Mouse (Mus musculus) CH12.LX (cell line): ENCODE measurements at regions not wholly inside any gene's neighbourhood (a gene's known extent, or its start where the extent isn't known, plus 50 kb on each side); places are given as distances from the start of the nearest gene placed in this dataset.

Experiments used
- DNase-seq: peaks from one replicate; pipeline ENCODE4 v3.0.0-alpha.2; 2013; ENCODE audit errors: extremely low read depth
- H3K27ac ChIP-seq: 2 replicates; pipeline ENCODE4 v1.5.1; 2012; ENCODE audit warnings: low read depth, mild to moderate bottlenecking, control low read depth, moderate library complexity; ENCODE audit not compliant: insufficient read depth
- H3K27me3 ChIP-seq: replicated peaks from 2 replicates; pipeline ENCODE3; 2012; ENCODE audit warnings: inconsistent platforms
- H3K36me3 ChIP-seq, 2 experiments: replicated peaks in 1 of 2; 2 replicates each; pipeline versions ENCODE3 to v1.6.1; 2012; ENCODE audit warnings: inconsistent platforms in 1 of 2, low read length in 1 of 2, mild to moderate bottlenecking in 1 of 2, mixed read lengths in 1 of 2, moderate library complexity in 1 of 2; ENCODE audit not compliant: control insufficient read depth in 1 of 2, insufficient read depth in 1 of 2
- H3K4me1 ChIP-seq, 2 experiments: 2 replicates each; pipeline ENCODE4 v1.6.1; 2012; ENCODE audit warnings: inconsistent platforms in 1 of 2, moderate library complexity in 1 of 2; ENCODE audit not compliant: insufficient read depth in 2 of 2, control insufficient read depth in 1 of 2
- H3K4me2 ChIP-seq: 2 replicates; pipeline ENCODE4 v1.6.1; 2012; ENCODE audit warnings: low read depth, mild to moderate bottlenecking, control low read depth; ENCODE audit not compliant: poor library complexity, insufficient read depth, severe bottlenecking
- H3K4me3 ChIP-seq, 3 experiments: fragments of 150-350 bp in 1 of 3; sonication (generic) in 1 of 3; replicated peaks in 1 of 3; 2 replicates each; pipeline versions ENCODE3 to v1.5.1; 2011 to 2012; ENCODE audit warnings: low read depth in 2 of 3, low read length in 2 of 3, mild to moderate bottlenecking in 2 of 3, moderate library complexity in 2 of 3, control low read depth in 1 of 3, improper control_type of control experiment in 1 of 3, inconsistent platforms in 1 of 3, mixed read lengths in 1 of 3; ENCODE audit not compliant: poor library complexity in 1 of 3
- H3K79me2 ChIP-seq: replicated peaks from 2 replicates; pipeline ENCODE4 v1.6.1; 2012; ENCODE audit warnings: mild to moderate bottlenecking, moderate library complexity; ENCODE audit not compliant: control insufficient read depth, poor library complexity, insufficient read depth, severe bottlenecking; ENCODE audit errors: extremely low read depth
- H3K9ac ChIP-seq: 2 replicates; pipeline ENCODE4 v1.6.1; 2012; ENCODE audit warnings: low read depth, mild to moderate bottlenecking, control low read depth, moderate library complexity; ENCODE audit not compliant: insufficient read depth
- H3K9me3 ChIP-seq: replicated peaks from 2 replicates; pipeline ENCODE3; 2012; ENCODE audit warnings: low read length, inconsistent platforms, mixed read lengths
- CTCF ChIP-seq, 2 experiments: IDR thresholded peaks in 1 of 2; conservative IDR thresholded peaks in 1 of 2; 2 replicates each; pipeline ENCODE4 v1.5.1; 2011 to 2012; ENCODE audit warnings: low read depth in 2 of 2, low read length in 2 of 2, improper control_type of control experiment in 1 of 2, inconsistent platforms in 1 of 2, mild to moderate bottlenecking in 1 of 2, moderate library complexity in 1 of 2
- E2F4 ChIP-seq: IDR thresholded peaks from 2 replicates; pipeline ENCODE4 v1.6.1; 2011; ENCODE audit warnings: low read depth, low read length, improper control_type of control experiment; ENCODE audit not compliant: insufficient replicate concordance
- ELF1 ChIP-seq: IDR thresholded peaks from 2 replicates; pipeline ENCODE4 v1.6.1; 2014; ENCODE audit warnings: low read depth, mild to moderate bottlenecking, inconsistent platforms, low read length, improper control_type of control experiment
- ETS1 ChIP-seq: conservative IDR thresholded peaks from 2 replicates; pipeline ENCODE4 v1.6.1; 2012; ENCODE audit warnings: low read depth, mild to moderate bottlenecking, inconsistent platforms, low read length, improper control_type of control experiment, moderate library complexity
- JUND ChIP-seq: conservative IDR thresholded peaks from 2 replicates; pipeline ENCODE4 v1.6.1; 2011; ENCODE audit warnings: low read depth, low read length, improper control_type of control experiment
- MAX ChIP-seq: IDR thresholded peaks from 2 replicates; pipeline ENCODE4 v1.6.1; 2011; ENCODE audit warnings: low read length, improper control_type of control experiment
- NELFE ChIP-seq: IDR thresholded peaks from 2 replicates; pipeline ENCODE4 v1.6.1; 2011; ENCODE audit warnings: low read depth, low read length, improper control_type of control experiment
- NRF1 ChIP-seq: IDR thresholded peaks from 2 replicates; pipeline ENCODE4 v1.6.1; 2014; ENCODE audit warnings: low read depth, mild to moderate bottlenecking, inconsistent platforms, low read length, improper control_type of control experiment, moderate library complexity
- PAX5 ChIP-seq: IDR thresholded peaks from 2 replicates; pipeline ENCODE4 v1.6.1; 2012; ENCODE audit warnings: low read length, inconsistent platforms, mixed read lengths
- RAD21 ChIP-seq: IDR thresholded peaks from 2 replicates; pipeline ENCODE4 v1.6.1; 2011; ENCODE audit warnings: low read depth, mild to moderate bottlenecking, low read length, improper control_type of control experiment, moderate library complexity
- SMC3 ChIP-seq: IDR thresholded peaks from 2 replicates; pipeline ENCODE4 v1.6.1; 2011; ENCODE audit warnings: low read depth, low read length, improper control_type of control experiment
- TBP ChIP-seq: conservative IDR thresholded peaks from 2 replicates; pipeline ENCODE4 v1.6.1; 2011; ENCODE audit warnings: low read depth, low read length, improper control_type of control experiment
- USF1 ChIP-seq: IDR thresholded peaks from 2 replicates; pipeline ENCODE4 v1.6.1; 2014; ENCODE audit warnings: low read depth, mild to moderate bottlenecking, inconsistent platforms, low read length, improper control_type of control experiment
- ZC3H11A ChIP-seq: IDR thresholded peaks from 2 replicates; pipeline ENCODE4 v1.6.1; 2012; ENCODE audit warnings: low read depth, mild to moderate bottlenecking, inconsistent platforms, low read length, improper control_type of control experiment
- dilution Hi-C: fragments of 300-500 bp; cut with MboI; formaldehyde crosslinking; loops from 2 replicates; pipeline ENCODE4 v1.14.3; 2020; ENCODE audit warnings: low sequenced_read_pairs; ENCODE audit not compliant: extremely low pct_unique_long_range_greater_than_20kb, extremely low pct_ligation_motif_present
- in situ Hi-C: fragments of 300-500 bp; cut with MboI; formaldehyde crosslinking; loops from 3 replicates; pipeline ENCODE4 v1.14.3; 2019; ENCODE audit warnings: low sequenced_read_pairs, low pct_ligation_motif_present, low pct_unique_long_range_greater_than_20kb, mixed read lengths

- in situ Hi-C loops, result no loop called here
- DNase-seq, result peak; percentile 24
- TF ChIP-seq SMC3, result peak; percentile 34
- TF ChIP-seq CTCF (conservative IDR thresholded peaks at IDR 0.05 in 1 of 2, IDR thresholded peaks at IDR 0.05 in 1 of 2; ENCODE audit: low read depth in 2 of 2, low read length in 2 of 2), result peak; percentile 51 to 56
- TF ChIP-seq ETS1, result no peak
- TF ChIP-seq RAD21, result peak; percentile 7
- no peak for TF ChIP-seq NELFE
- TF ChIP-seq MAX, result no peak
- TF ChIP-seq ZC3H11A, result no peak
Observed at GRCm38 (mm10) chr3:17834706-17835105, 113.5 kb upstream of the Cypt12 start.

GRCm38 (mm10) chr3:17847609-17848008 is 100.6 kb upstream of the Cypt12 start:
- in situ Hi-C loops, result no loop called here
- Histone ChIP-seq H3K36me3 (no peaks in the 10 kb centered on the region), H3K9me3 (peaks cover 18% of the 10 kb centered on the region), H3K27me3 (no peaks in the 10 kb centered on the region), H3K79me2 (no peaks in the 10 kb centered on the region), H3K9ac (no peak overlapping the region), H3K4me1 (no peaks in the 10 kb centered on the region), H3K4me3 (no peak overlapping the region), H3K4me2 (no peak overlapping the region), H3K27ac (no peak overlapping the region)
- TF ChIP-seq E2F4 (no peak), ELF1 (no peak), PAX5 (no peak), USF1 (no peak), NRF1 (no peak), MAX (no peak), SMC3 (no peak), ETS1 (no peak)
- dilution Hi-C loops, result no loop called here
- DNase-seq, result no peak

More at GRCm38 (mm10) chr3:17834706-17835105, 113.5 kb upstream of the Cypt12 start:
- H3K9ac ChIP-seq, result no peak overlapping the region
- no peaks in the 10 kb centered on the region for H3K36me3 ChIP-seq
- H3K27ac ChIP-seq, result no peak overlapping the region
- H3K4me3 ChIP-seq, result no peak overlapping the region
- H3K79me2 ChIP-seq, result no peaks in the 10 kb centered on the region
- dilution Hi-C loops, result no loop called here
- no peak overlapping the region for H3K4me2 ChIP-seq
- H3K27me3 ChIP-seq, result no peaks in the 10 kb centered on the region
- H3K9me3 ChIP-seq, result peaks cover 6% of the 10 kb centered on the region
- no peaks in the 10 kb centered on the region for H3K4me1 ChIP-seq

GRCm38 (mm10) chr3:17848181-17848580 is 100.0 kb upstream of the Cypt12 start:
- Histone ChIP-seq H3K27ac (no peak overlapping the region), H3K4me1 (no peaks in the 10 kb centered on the region), H3K4me2 (no peak overlapping the region), H3K9ac (no peak overlapping the region), H3K4me3 (no peak overlapping the region)
- peak; percentile 3 for DNase-seq
- dilution Hi-C loops, result no loop called here
- in situ Hi-C loops, result no loop called here
- no peak for TF ChIP-seq TBP
- peak; percentile 4 for TF ChIP-seq RAD21
- TF ChIP-seq JUND, result no peak
- peak; percentile 20 to 45; a peak in 2 of 4 replicates for TF ChIP-seq CTCF (conservative IDR thresholded peaks at IDR 0.05 in 1 of 2, IDR thresholded peaks at IDR 0.05 in 1 of 2; ENCODE audit: low read depth in 2 of 2, low read length in 2 of 2)
- TF ChIP-seq, all 38 proteins: peak for 2
- H3K36me3 ChIP-seq, result no peaks in the 10 kb centered on the region
- peaks cover 20% of the 10 kb centered on the region for H3K9me3 ChIP-seq
- H3K27me3 ChIP-seq, result no peaks in the 10 kb centered on the region
- H3K79me2 ChIP-seq, result no peaks in the 10 kb centered on the region
